Mouse (Mus musculus) megakaryocyte, embryonic 14.5 days (primary cell): Measurements from ENCODE around the gene Gm20388.

Experiments
- FLI1 ChIP-seq: IDR thresholded peaks from 2 replicates; pipeline ENCODE4 v1.6.1; 2012; ENCODE audit warnings: low read length, inconsistent platforms, mixed read lengths
- GATA1 ChIP-seq: IDR thresholded peaks from 3 replicates; pipeline ENCODE4 v1.6.1; 2012; ENCODE audit warnings: mixed read lengths, low read length, inconsistent platforms, borderline replicate concordance

GRCm38 (mm10) chr8:123000311-123000710, 3089.7 kb downstream of the Gm20388 start:
- TF ChIP-seq GATA1 (no peak), FLI1 (no peak)
